Mouse (Mus musculus) ovary, adult 2 months (tissue): ENCODE data around the gene Dnpep. TPM values are rescaled to one million over a fixed set of nuclear protein-coding genes. Genes with fewer than 3 reads are reported as not detected.

Source experiments
- polyA plus RNA-seq: library from polyadenylated mRNA; depleted of rRNA; stranded (reverse); fragments of >200 nt; gene quantifications from 2 replicates; pipeline ENCODE4 v1.2.3, GENCODE M21; 2012; rRNA removed

Gene Dnpep
- polyA plus RNA-seq = 237 and 252 TPM in 2 replicates

GRCm38 (mm10) chr1:75317241-75318201 lies at the start of gene Dnpep:
Gene Dnpep, minus strand, starts transcription at chr1:75317990.

GRCm38 (mm10) chr1:75360112-75361031 lies 42.6 kb upstream of the Dnpep start, which contains the start of gene Des:
Gene Des, plus strand, starts transcription at chr1:75360329.

GRCm38 (mm10) chr1:75278228-75278627 lies 39.6 kb downstream of the Dnpep start, which contains the start of gene Resp18:
Gene Resp18, minus strand, starts transcription at chr1:75278415.

GRCm38 (mm10) chr1:75264091-75264880 lies 53.5 kb downstream of the Dnpep start, which contains the start of gene Ptprn:
Gene Ptprn, minus strand, starts transcription at chr1:75264502.

Other genes starting within 250 kb of the Dnpep start
- 2.1 and 3.5 TPM in 2 replicates for gene Nhej1, start 192.8 kb downstream of the Dnpep start, polyA plus RNA-seq
- gene Slc23a3, start 184.1 kb downstream of the Dnpep start, polyA plus RNA-seq = 3.9 and 5.1 TPM in 2 replicates
- gene Cnppd1, start 175.3 kb downstream of the Dnpep start, polyA plus RNA-seq = 64.3 and 75.8 TPM in 2 replicates
- 186 and 202 TPM in 2 replicates for gene Retreg2, start 175.2 kb downstream of the Dnpep start, polyA plus RNA-seq
- 66.6 and 67.1 TPM in 2 replicates for gene Zfand2b, start 149.3 kb downstream of the Dnpep start, polyA plus RNA-seq
- 30.3 and 33.2 TPM in 2 replicates for gene Abcb6, start 137.6 kb downstream of the Dnpep start, polyA plus RNA-seq
- 19.0 and 20.5 TPM in 2 replicates for gene Ankzf1, start 125.8 kb downstream of the Dnpep start, polyA plus RNA-seq
- gene Atg9a, start 125.8 kb downstream of the Dnpep start, polyA plus RNA-seq = 71.9 and 76.6 TPM in 2 replicates
- 14.4 and 16.6 TPM in 2 replicates for gene Glb1l, start 107.2 kb downstream of the Dnpep start, polyA plus RNA-seq
- 151 and 159 TPM in 2 replicates for gene Stk16, start 107.2 kb downstream of the Dnpep start, polyA plus RNA-seq
- 13.2 and 18.2 TPM in 2 replicates for gene Tuba4a, start 98.1 kb downstream of the Dnpep start, polyA plus RNA-seq
- gene A630095N17Rik, start 85.9 kb downstream of the Dnpep start, polyA plus RNA-seq = not detected in 2 replicates
- gene Dnajb2, start 81.6 kb downstream of the Dnpep start, polyA plus RNA-seq = 65.5 and 66.2 TPM in 2 replicates
- gene Ptprn, start 53.5 kb downstream of the Dnpep start, polyA plus RNA-seq = 4.9 and 5.2 TPM in 2 replicates
- gene Resp18, start 39.6 kb downstream of the Dnpep start, polyA plus RNA-seq = not detected in 2 replicates
- gene Des, start 42.3 kb upstream of the Dnpep start, polyA plus RNA-seq = 181 and 202 TPM in 2 replicates
- gene Speg, start 57.3 kb upstream of the Dnpep start, polyA plus RNA-seq = 97.8 and 125 TPM in 2 replicates
- gene Gmppa, start 117.9 kb upstream of the Dnpep start, polyA plus RNA-seq = 156 and 167 TPM in 2 replicates
- gene Asic4, start 132.4 kb upstream of the Dnpep start, polyA plus RNA-seq = 2.7 and 3.4 TPM in 2 replicates
- gene Chpf, start 161.3 kb upstream of the Dnpep start, polyA plus RNA-seq = 297 and 402 TPM in 2 replicates
- gene Tmem198, start 161.5 kb upstream of the Dnpep start, polyA plus RNA-seq = 8.4 and 10.4 TPM in 2 replicates
- gene Obsl1, start 188.5 kb upstream of the Dnpep start, polyA plus RNA-seq = 725 and 800 TPM in 2 replicates
- 6,588 and 7,990 TPM in 2 replicates for gene Inha, start 189.1 kb upstream of the Dnpep start, polyA plus RNA-seq
- gene Stk11ip, start 203.5 kb upstream of the Dnpep start, polyA plus RNA-seq = 79.7 and 93.7 TPM in 2 replicates
- 111 and 121 TPM in 2 replicates for gene Slc4a3, start 228.3 kb upstream of the Dnpep start, polyA plus RNA-seq